Mouse (Mus musculus) bone marrow macrophage, adult 2 months (primary cell): ENCODE data around the gene Gm20708.

Experiments
- CTCF ChIP-seq: IDR thresholded peaks from 2 replicates; pipeline ENCODE4 v1.5.1; 2012; ENCODE audit warnings: low read depth, mild to moderate bottlenecking, low read length, moderate library complexity
- POLR2A ChIP-seq: IDR thresholded peaks from 2 replicates; pipeline ENCODE4 v1.6.1; 2012; ENCODE audit warnings: mild to moderate bottlenecking, low read depth, low read length, borderline replicate concordance

GRCm38 (mm10) chr11:117888168-117888852 lies 78.8 kb downstream of the Gm20708 start:
- TF ChIP-seq POLR2A (no peak), CTCF (no peak)
